Mouse (Mus musculus) embryonic facial prominence, embryonic 11.5 days (tissue): ENCODE results near the gene Klf15. TPM values are rescaled to one million over a fixed set of nuclear protein-coding genes. Genes with fewer than 3 reads are reported as not detected.

Experiments used
- ATAC-seq: fragments of 200-750 bp; cut with Nextera tagmentation; replicated peaks from 2 replicates; pipeline ENCODE4 v1.8.0; 2017; ENCODE audit warnings: low read depth; ENCODE audit not compliant: insufficient number of reproducible peaks, low FRiP score, low TSS enrichment
- DNase-seq: peaks from one replicate; pipeline ENCODE4 v3.0.0-alpha.2; 2015; ENCODE audit warnings: low spot score
- H3K27ac ChIP-seq: fragments of 300-500 bp; sonication (generic); replicated peaks from 2 replicates; pipeline ENCODE4 v1.5.1; 2014; ENCODE audit warnings: mild to moderate bottlenecking, low read depth, low read length, control low read depth
- H3K27me3 ChIP-seq: fragments of 300-500 bp; sonication (generic); 2 replicates; pipeline ENCODE4 v1.6.1; 2014; ENCODE audit warnings: mild to moderate bottlenecking, low read length, moderate library complexity, mixed read lengths; ENCODE audit not compliant: control insufficient read depth, insufficient read depth
- H3K36me3 ChIP-seq: fragments of 300-500 bp; sonication (generic); replicated peaks from 2 replicates; pipeline ENCODE4 v1.6.1; 2014; ENCODE audit warnings: low read depth, mild to moderate bottlenecking, low read length, moderate library complexity, mixed read lengths; ENCODE audit not compliant: control insufficient read depth, insufficient read depth
- H3K4me1 ChIP-seq: fragments of 300-500 bp; sonication (generic); 2 replicates; pipeline ENCODE4 v1.6.1; 2014; ENCODE audit warnings: low read length, mixed read lengths; ENCODE audit not compliant: control insufficient read depth, insufficient read depth
- H3K4me2 ChIP-seq: fragments of 300-500 bp; sonication (generic); 2 replicates; pipeline ENCODE4 v1.6.1; 2014; ENCODE audit warnings: low read depth, mild to moderate bottlenecking, control low read depth, low read length, moderate library complexity
- H3K4me3 ChIP-seq: fragments of 300-500 bp; sonication (generic); 2 replicates; pipeline ENCODE4 v1.5.1; 2014; ENCODE audit warnings: low read depth, low read length, control low read depth
- H3K9ac ChIP-seq: fragments of 300-500 bp; sonication (generic); replicated peaks from 2 replicates; pipeline ENCODE4 v1.6.1; 2014; ENCODE audit warnings: mild to moderate bottlenecking, control low read depth, low read length
- H3K9me3 ChIP-seq: fragments of 300-500 bp; sonication (generic); replicated peaks from 2 replicates; pipeline ENCODE4 v1.6.1; 2016; ENCODE audit warnings: mild to moderate bottlenecking, low read length, inconsistent platforms, mixed read lengths; ENCODE audit not compliant: control insufficient read depth
- WGBS: fragments of 180-500 bp; shearing (Covaris S2); extraction: QIAGEN DNeasy Blood & Tissue Kit; methylation state at CpG from one replicate; pipeline ENCODE4 v1.1.7; 2014; 5-methylcytosine and 5-hydroxymethylcytosine counted together
- polyA plus RNA-seq: library from polyadenylated mRNA; unstranded; fragments of >200 nt; fragmentation: Nextera tagmentation; extraction: Ambion mirVana; gene quantifications from 2 replicates; pipeline ENCODE4 v1.2.1, GENCODE M21; 2014

Klf15 gene
- polyA plus RNA-seq, 1 experiment from 2014 or later, result 3.8 TPM

DNA sequence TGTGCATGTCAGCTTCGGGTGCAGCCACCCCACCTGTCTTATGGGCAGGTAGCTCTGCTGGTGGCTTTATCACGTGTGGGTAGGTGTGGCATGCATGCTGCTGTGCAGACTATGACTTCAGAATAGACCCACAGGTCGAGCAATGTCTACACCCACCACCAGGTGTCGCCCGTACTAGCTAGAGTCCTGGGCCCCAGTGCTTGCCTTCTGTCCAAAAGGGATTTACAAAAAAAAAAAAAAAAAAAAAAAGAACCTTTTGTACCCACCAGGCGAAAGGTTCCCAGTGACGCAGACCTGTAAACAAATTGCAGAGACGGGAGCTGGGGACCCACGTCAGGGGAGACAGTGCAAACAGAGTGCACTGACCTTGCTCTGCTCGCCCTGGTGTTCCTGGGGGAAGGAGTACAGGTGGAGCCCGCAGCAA lies 27.2 kb upstream of the Klf15 start:
- Histone ChIP-seq H3K4me1 (no peaks in the 10 kb centered on the region), H3K4me2 (no peak overlapping the region), H3K27me3 (no peaks in the 10 kb centered on the region), H3K27ac (no peak overlapping the region), H3K36me3 (no peaks in the 10 kb centered on the region), H3K9me3 (no peaks in the 10 kb centered on the region), H3K4me3 (no peak overlapping the region), H3K9ac (no peak overlapping the region)
- ATAC-seq (peak; percentile 49; the same call in 1 of the 2 replicates), DNase-seq (peak; percentile 88)
- WGBS, result 14% methylated on average over 11 of the region's 11 CpGs

DNA sequence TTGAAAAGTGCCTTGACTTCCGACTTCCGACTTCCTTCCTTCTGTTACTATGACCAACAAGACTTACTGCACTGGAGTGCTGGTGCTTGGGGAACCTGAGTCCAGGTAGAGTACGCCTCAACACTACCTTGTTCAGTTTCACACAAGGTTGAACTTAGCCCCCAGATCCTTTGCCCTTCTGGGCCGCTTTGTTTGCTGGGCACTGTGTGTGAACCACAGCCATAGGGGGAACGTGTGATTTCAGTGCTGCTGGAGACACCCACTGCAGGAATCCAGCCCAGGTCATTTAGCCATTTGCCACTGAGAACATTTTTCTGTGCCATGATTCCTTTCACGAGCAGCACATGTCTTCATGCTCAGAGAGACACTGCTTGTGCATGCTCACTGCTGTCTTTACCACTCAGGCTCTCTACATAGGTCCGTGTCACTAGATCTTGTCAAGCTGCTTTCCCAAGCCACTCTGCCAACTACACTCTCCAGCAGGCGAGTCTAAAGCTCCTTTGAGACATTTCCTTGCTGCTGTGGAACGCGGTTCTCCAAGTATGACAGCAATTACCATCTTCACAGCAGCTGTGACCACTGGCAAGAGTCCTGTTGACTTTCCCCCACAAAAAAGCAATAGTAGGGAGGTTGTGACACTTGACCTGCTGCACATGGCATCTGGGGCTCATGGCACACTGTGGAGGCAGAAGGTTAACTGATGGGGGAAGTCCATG lies 26.0 kb upstream of the Klf15 start:
- Histone ChIP-seq H3K9me3 (no peaks in the 10 kb centered on the region), H3K4me1 (no peaks in the 10 kb centered on the region), H3K27me3 (no peaks in the 10 kb centered on the region), H3K36me3 (no peaks in the 10 kb centered on the region), H3K27ac (no peak overlapping the region), H3K4me3 (no peak overlapping the region), H3K4me2 (no peak overlapping the region), H3K9ac (no peak overlapping the region)
- DNase-seq (no peak), ATAC-seq (no peak)
- WGBS, result 86% methylated on average over 10 of the region's 10 CpGs

DNA sequence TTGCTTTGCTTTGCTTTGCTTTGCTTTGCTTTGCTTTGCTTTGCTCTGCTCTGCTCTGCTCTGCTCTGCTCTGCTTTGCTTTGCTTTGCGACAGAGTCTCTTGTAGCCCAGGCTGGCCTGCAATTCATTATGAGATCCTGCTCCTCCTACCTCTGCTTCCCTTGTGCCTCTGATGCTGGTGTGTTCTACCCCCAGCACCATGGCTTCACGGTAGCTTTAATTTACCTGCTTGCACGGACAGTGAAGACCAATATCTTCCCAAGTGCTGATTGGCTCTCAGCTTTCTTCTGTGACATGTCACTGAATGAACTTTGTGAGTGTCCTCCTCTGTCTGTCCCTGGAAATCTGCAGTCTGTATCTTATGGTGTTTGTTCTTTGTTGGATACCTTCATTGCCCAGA lies 25.3 kb upstream of the Klf15 start:
- Histone ChIP-seq H3K9ac (no peak overlapping the region), H3K9me3 (no peaks in the 10 kb centered on the region), H3K4me1 (no peaks in the 10 kb centered on the region), H3K4me3 (no peak overlapping the region), H3K36me3 (no peaks in the 10 kb centered on the region), H3K4me2 (no peak overlapping the region), H3K27me3 (no peaks in the 10 kb centered on the region), H3K27ac (no peak overlapping the region)
- no peak for ATAC-seq
- DNase-seq, result no peak
- WGBS, result 90% methylated on average over 3 of the region's 3 CpGs

DNA sequence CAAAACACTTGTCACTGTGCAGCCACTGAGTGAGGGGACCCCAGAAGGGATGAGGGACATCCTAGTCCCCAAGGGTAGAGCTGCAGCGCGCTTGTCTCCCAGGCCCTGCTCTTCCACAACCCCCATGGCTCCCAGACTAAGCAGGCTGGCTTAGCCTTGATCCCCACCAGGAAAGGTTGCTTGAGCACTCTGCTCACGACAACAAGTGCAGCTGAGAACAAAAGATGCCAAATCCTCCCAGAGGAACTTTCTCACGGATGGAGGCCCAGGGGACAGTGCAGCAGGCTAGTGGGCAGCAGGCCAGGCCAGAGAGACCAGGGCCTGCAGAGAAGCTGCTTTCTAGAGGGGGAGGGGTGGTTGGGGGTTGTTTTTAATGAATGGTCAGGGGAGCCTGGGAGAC lies 15.5 kb upstream of the Klf15 start:
- 33% methylated on average over 4 of the region's 4 CpGs for WGBS
- H3K27me3 ChIP-seq, result no peaks in the 10 kb centered on the region
- no peak overlapping the region for H3K9ac ChIP-seq
- no peaks in the 10 kb centered on the region for H3K36me3 ChIP-seq
- H3K9me3 ChIP-seq, result no peaks in the 10 kb centered on the region
- ATAC-seq (no peak), DNase-seq (no peak)
- H3K4me1 ChIP-seq, result no peaks in the 10 kb centered on the region
- no peak overlapping the region for H3K4me3 ChIP-seq
- H3K4me2 ChIP-seq, result no peak overlapping the region
- H3K27ac ChIP-seq, result no peak overlapping the region

DNA sequence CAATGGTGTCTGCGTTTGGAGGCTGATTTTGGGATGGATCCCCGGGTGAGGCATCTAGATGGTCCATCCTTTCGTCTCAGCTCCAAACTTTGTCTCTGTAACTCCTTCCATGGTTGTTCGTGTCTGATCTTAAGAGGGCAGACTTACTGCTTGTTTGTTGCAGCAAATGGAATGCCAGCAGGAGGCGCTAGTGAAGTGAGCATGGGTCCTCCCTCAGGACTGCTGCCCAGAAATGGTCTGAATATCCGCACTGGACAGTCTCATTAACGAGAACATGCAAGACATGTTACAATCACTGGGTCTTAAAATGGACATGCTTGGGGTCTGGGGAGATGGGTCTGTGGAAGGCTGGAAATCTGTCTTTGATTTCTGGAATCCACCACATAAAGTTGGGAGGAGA lies 12.2 kb upstream of the Klf15 start:
- H3K4me1 ChIP-seq, result no peaks in the 10 kb centered on the region
- no peak overlapping the region for H3K4me2 ChIP-seq
- H3K27ac ChIP-seq, result no peak overlapping the region
- peak; percentile 76 for DNase-seq
- H3K4me3 ChIP-seq, result no peak overlapping the region
- H3K27me3 ChIP-seq, result no peaks in the 10 kb centered on the region
- H3K9ac ChIP-seq, result no peak overlapping the region
- no peaks in the 10 kb centered on the region for H3K36me3 ChIP-seq
- no peak for ATAC-seq
- 27% methylated on average over 7 of the region's 7 CpGs for WGBS
- H3K9me3 ChIP-seq, result no peaks in the 10 kb centered on the region

DNA sequence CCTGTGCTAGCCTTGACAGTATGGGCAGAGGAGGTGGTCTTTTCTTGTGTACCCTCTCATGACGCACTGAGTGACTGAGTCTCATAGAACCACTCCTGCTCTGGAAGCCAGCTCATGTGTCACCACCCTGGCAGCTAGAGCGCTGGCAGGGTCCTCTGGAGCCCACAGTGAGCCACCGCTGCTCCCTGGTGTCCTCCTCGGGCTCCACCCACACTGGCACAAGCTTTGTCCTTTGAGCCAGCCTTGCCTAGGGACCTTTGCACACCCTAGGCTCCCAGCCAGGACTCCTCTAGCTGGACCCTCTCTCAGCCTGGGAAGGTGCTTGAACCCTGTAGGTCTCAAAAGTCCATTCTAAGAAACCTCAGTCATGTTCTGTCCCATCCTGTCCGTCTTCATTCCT lies 11.7 kb upstream of the Klf15 start:
- Histone ChIP-seq H3K27me3 (no peaks in the 10 kb centered on the region), H3K9me3 (no peaks in the 10 kb centered on the region), H3K9ac (no peak overlapping the region), H3K4me1 (no peaks in the 10 kb centered on the region), H3K4me3 (no peak overlapping the region), H3K36me3 (no peaks in the 10 kb centered on the region), H3K4me2 (no peak overlapping the region), H3K27ac (no peak overlapping the region)
- WGBS, result 77% methylated on average over 5 of the region's 5 CpGs
- no peak for ATAC-seq
- DNase-seq, result no peak

DNA sequence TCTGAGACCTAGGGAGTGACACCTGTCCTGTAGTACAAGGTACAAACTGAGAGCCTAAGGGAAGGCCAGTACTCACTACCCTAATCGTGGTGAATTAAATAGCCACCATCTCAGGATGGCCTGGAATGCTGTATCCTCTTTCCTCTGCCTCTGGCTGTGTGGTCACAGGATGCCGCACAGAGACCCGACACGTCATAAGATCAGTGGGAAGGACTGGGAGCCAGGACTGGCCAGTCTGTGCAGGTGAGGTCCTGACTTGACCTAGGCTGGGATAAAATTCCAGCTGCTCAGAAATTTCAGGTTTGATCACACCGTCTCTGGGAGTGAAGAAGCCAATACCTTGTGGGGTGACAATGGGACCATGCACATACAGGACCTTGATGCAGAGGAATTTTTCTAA lies 10.9 kb upstream of the Klf15 start:
- no peaks in the 10 kb centered on the region for H3K27me3 ChIP-seq
- no peaks in the 10 kb centered on the region for H3K9me3 ChIP-seq
- 83% methylated on average over 5 of the region's 5 CpGs for WGBS
- no peaks in the 10 kb centered on the region for H3K4me1 ChIP-seq
- H3K4me3 ChIP-seq, result no peak overlapping the region
- no peak overlapping the region for H3K9ac ChIP-seq
- H3K4me2 ChIP-seq, result no peak overlapping the region
- no peaks in the 10 kb centered on the region for H3K36me3 ChIP-seq
- ATAC-seq (no peak), DNase-seq (no peak)
- H3K27ac ChIP-seq, result no peak overlapping the region

DNA sequence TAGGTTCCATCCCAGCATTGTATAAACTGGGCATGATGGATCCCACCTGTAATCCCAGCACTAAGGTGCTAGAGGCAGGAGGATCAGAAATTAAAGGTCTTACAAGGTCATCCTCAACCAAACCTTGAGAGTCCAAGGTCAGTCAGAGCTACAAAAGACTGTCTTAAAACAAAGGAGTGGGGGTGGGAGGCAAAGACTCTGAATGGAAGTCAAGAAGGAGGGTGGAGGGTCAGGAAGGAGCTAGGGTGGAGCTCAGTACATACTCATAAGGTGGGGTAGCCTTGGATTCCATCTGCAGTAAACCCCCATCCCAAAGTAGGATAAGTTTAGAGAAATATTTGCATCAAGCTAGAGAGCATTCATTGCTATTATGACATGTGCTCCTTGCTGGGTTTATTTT lies 9.8 kb upstream of the Klf15 start:
- no peak for DNase-seq

More for the DNA sequence above, 9.8 kb upstream of the Klf15 start:
- Histone ChIP-seq H3K36me3 (no peaks in the 10 kb centered on the region), H3K9ac (no peak overlapping the region), H3K9me3 (no peaks in the 10 kb centered on the region), H3K4me3 (no peak overlapping the region), H3K27ac (no peak overlapping the region), H3K4me1 (no peaks in the 10 kb centered on the region), H3K27me3 (no peaks in the 10 kb centered on the region), H3K4me2 (no peak overlapping the region)
- ATAC-seq, result no peak
